Mouse (Mus musculus) embryonic facial prominence, embryonic 13.5 days (tissue): Measurements from ENCODE around the gene Cd9. TPM values are rescaled to one million over a fixed set of nuclear protein-coding genes. Genes with fewer than 3 reads are reported as not detected.

Experiments used
- ATAC-seq: fragments of 200-750 bp; cut with Nextera tagmentation; 2 replicates; pipeline ENCODE4 v1.8.0; 2017; ENCODE audit warnings: low read depth; ENCODE audit not compliant: insufficient number of reproducible peaks, insufficient read depth, low FRiP score, low TSS enrichment
- H3K27ac ChIP-seq: fragments of 300-500 bp; sonication (generic); 2 replicates; pipeline ENCODE4 v1.5.1; 2015; ENCODE audit warnings: moderate library complexity, mild to moderate bottlenecking, inconsistent platforms
- H3K27me3 ChIP-seq: fragments of 300-500 bp; sonication (generic); 2 replicates; pipeline ENCODE4 v1.6.1; 2015; ENCODE audit warnings: mild to moderate bottlenecking, inconsistent platforms
- H3K36me3 ChIP-seq: fragments of 300-500 bp; sonication (generic); 2 replicates; pipeline ENCODE4 v1.6.1; 2015; ENCODE audit warnings: mild to moderate bottlenecking, inconsistent platforms
- H3K4me1 ChIP-seq: fragments of 300-500 bp; sonication (generic); 2 replicates; pipeline ENCODE4 v1.6.1; 2015; ENCODE audit warnings: inconsistent platforms
- H3K4me2 ChIP-seq: fragments of 300-500 bp; sonication (generic); 2 replicates; pipeline ENCODE4 v1.6.1; 2015; ENCODE audit warnings: moderate library complexity, mild to moderate bottlenecking, inconsistent platforms
- H3K4me3 ChIP-seq: fragments of 300-500 bp; sonication (generic); 2 replicates; pipeline ENCODE4 v1.5.1; 2015; ENCODE audit warnings: mild to moderate bottlenecking, inconsistent platforms
- H3K9ac ChIP-seq: fragments of 300-500 bp; sonication (generic); 2 replicates; pipeline ENCODE4 v1.6.1; 2015; ENCODE audit warnings: mild to moderate bottlenecking, inconsistent platforms
- H3K9me3 ChIP-seq: fragments of 300-500 bp; sonication (generic); 2 replicates; pipeline ENCODE4 v1.6.1; 2016; ENCODE audit warnings: inconsistent platforms
- WGBS: fragments of 180-500 bp; shearing (Covaris S2); methylation state at CpG from one replicate; pipeline ENCODE4 v1.1.7; 2015; ENCODE audit warnings: mixed read lengths; 5-methylcytosine and 5-hydroxymethylcytosine counted together
- polyA plus RNA-seq: library from polyadenylated mRNA; unstranded; fragments of >200 nt; fragmentation: Nextera tagmentation; extraction: Ambion mirVana; gene quantifications from 2 replicates; pipeline ENCODE4 v1.2.1, GENCODE M21; 2015

Cd9 gene
- polyA plus RNA-seq, 1 experiment from 2014 or later: 160 TPM

- WGBS: 45% methylated on average over 5 of the region's 5 CpGs
Measured at GRCm38 (mm10) chr6:125521558-125522193, 27.1 kb upstream of the Cd9 start.

GRCm38 (mm10) chr6:125515503-125516315 lies 21.1 kb upstream of the Cd9 start:
- Histone ChIP-seq H3K4me2 (no peak overlapping the region), H3K4me1 (peaks cover 17% of the 10 kb centered on the region), H3K9me3 (no peaks in the 10 kb centered on the region), H3K27ac (no peak overlapping the region), H3K36me3 (no peaks in the 10 kb centered on the region), H3K9ac (no peak overlapping the region), H3K27me3 (no peaks in the 10 kb centered on the region), H3K4me3 (no peak overlapping the region)
- ATAC-seq: no peak
- WGBS: 76% methylated on average over 11 of the region's 11 CpGs

More at GRCm38 (mm10) chr6:125521558-125522193, 27.1 kb upstream of the Cd9 start:
- H3K4me2 ChIP-seq: no peak overlapping the region
- H3K27ac ChIP-seq: no peak overlapping the region
- H3K9ac ChIP-seq: no peak overlapping the region
- no peak overlapping the region for H3K4me3 ChIP-seq
- peaks cover 5% of the 10 kb centered on the region; the same call in 1 of the 2 replicates for H3K4me1 ChIP-seq
- H3K27me3 ChIP-seq: no peaks in the 10 kb centered on the region
- ATAC-seq: no peak
- no peaks in the 10 kb centered on the region for H3K9me3 ChIP-seq
- H3K36me3 ChIP-seq: no peaks in the 10 kb centered on the region

- Histone ChIP-seq H3K4me1 (peaks cover 23% of the 10 kb centered on the region), H3K36me3 (no peaks in the 10 kb centered on the region), H3K9me3 (no peaks in the 10 kb centered on the region), H3K27ac (no peak overlapping the region), H3K4me3 (no peak overlapping the region), H3K4me2 (no peak overlapping the region), H3K27me3 (no peaks in the 10 kb centered on the region), H3K9ac (no peak overlapping the region)
- ATAC-seq: no peak
- 48% methylated on average over 6 of the region's 6 CpGs for WGBS
Measured at GRCm38 (mm10) chr6:125512950-125513596, 18.5 kb upstream of the Cd9 start.

- Histone ChIP-seq H3K4me1 (peaks cover 27% of the 10 kb centered on the region), H3K9ac (no peak overlapping the region), H3K36me3 (no peaks in the 10 kb centered on the region), H3K9me3 (no peaks in the 10 kb centered on the region), H3K27me3 (no peaks in the 10 kb centered on the region), H3K4me2 (no peak overlapping the region), H3K27ac (peak overlapping the region; percentile 51; the same call in 1 of the 2 replicates), H3K4me3 (no peak overlapping the region)
- WGBS: 70% methylated on average over 7 of the region's 7 CpGs
- ATAC-seq: no peak
Measured at GRCm38 (mm10) chr6:125511196-125511595, 16.6 kb upstream of the Cd9 start.

- no peak overlapping the region for H3K4me2 ChIP-seq
- no peak overlapping the region for H3K9ac ChIP-seq
- peaks cover 27% of the 10 kb centered on the region for H3K4me1 ChIP-seq
- ATAC-seq: no peak
- no peaks in the 10 kb centered on the region for H3K27me3 ChIP-seq
- H3K4me3 ChIP-seq: no peak overlapping the region
- no peaks in the 10 kb centered on the region for H3K9me3 ChIP-seq
- H3K36me3 ChIP-seq: no peaks in the 10 kb centered on the region
- peak overlapping the region; percentile 51; the same call in 1 of the 2 replicates for H3K27ac ChIP-seq
Measured at GRCm38 (mm10) chr6:125510645-125511044, 16.1 kb upstream of the Cd9 start.

GRCm38 (mm10) chr6:125509783-125510182 lies 15.2 kb upstream of the Cd9 start:
- no peaks in the 10 kb centered on the region for H3K36me3 ChIP-seq
- H3K4me3 ChIP-seq: no peak overlapping the region
- H3K9ac ChIP-seq: no peak overlapping the region
- peaks cover 26% of the 10 kb centered on the region for H3K4me1 ChIP-seq
- no peak for ATAC-seq
- 82% methylated on average over 3 of the region's 3 CpGs for whole genome bisulfite sequencing
- no peak overlapping the region for H3K4me2 ChIP-seq
- H3K27ac ChIP-seq: no peak overlapping the region
- H3K9me3 ChIP-seq: no peaks in the 10 kb centered on the region
- H3K27me3 ChIP-seq: no peaks in the 10 kb centered on the region

- WGBS: 92% methylated on average over 4 of the region's 4 CpGs
- H3K4me1 ChIP-seq: peaks cover 13% of the 10 kb centered on the region
- no peaks in the 10 kb centered on the region for H3K36me3 ChIP-seq
- no peak overlapping the region for H3K9ac ChIP-seq
- no peak for ATAC-seq
- H3K4me2 ChIP-seq: no peak overlapping the region
- H3K4me3 ChIP-seq: no peak overlapping the region
- H3K9me3 ChIP-seq: no peaks in the 10 kb centered on the region
- no peaks in the 10 kb centered on the region for H3K27me3 ChIP-seq
- no peak overlapping the region for H3K27ac ChIP-seq
Measured at GRCm38 (mm10) chr6:125506427-125506826, 11.8 kb upstream of the Cd9 start.

- Histone ChIP-seq H3K36me3 (no peaks in the 10 kb centered on the region), H3K27ac (no peak overlapping the region), H3K4me1 (peaks cover 4% of the 10 kb centered on the region; the same call in 1 of the 2 replicates), H3K4me3 (no peak overlapping the region), H3K27me3 (no peaks in the 10 kb centered on the region), H3K9me3 (no peaks in the 10 kb centered on the region), H3K4me2 (no peak overlapping the region), H3K9ac (no peak overlapping the region)
- ATAC-seq: no peak
- WGBS: 47% methylated on average over 3 of the region's 3 CpGs
Measured at GRCm38 (mm10) chr6:125504622-125505355, 10.2 kb upstream of the Cd9 start.

GRCm38 (mm10) chr6:125503186-125503802 lies 8.7 kb upstream of the Cd9 start:
- WGBS: 84% methylated on average over 11 of the region's 11 CpGs
- Histone ChIP-seq H3K27me3 (no peaks in the 10 kb centered on the region), H3K9me3 (no peaks in the 10 kb centered on the region), H3K4me1 (peaks cover 7% of the 10 kb centered on the region; the same call in 1 of the 2 replicates), H3K4me3 (no peak overlapping the region), H3K4me2 (no peak overlapping the region), H3K27ac (no peak overlapping the region), H3K36me3 (no peaks in the 10 kb centered on the region), H3K9ac (no peak overlapping the region)
- ATAC-seq: no peak

GRCm38 (mm10) chr6:125498062-125498461 lies 3.5 kb upstream of the Cd9 start:
- Histone ChIP-seq H3K4me3 (no peak overlapping the region), H3K9ac (no peak overlapping the region), H3K4me2 (no peak overlapping the region), H3K9me3 (no peaks in the 10 kb centered on the region), H3K27ac (peak overlapping the region; percentile 83), H3K27me3 (peaks cover 8% of the 10 kb centered on the region), H3K4me1 (peaks cover 24% of the 10 kb centered on the region), H3K36me3 (no peaks in the 10 kb centered on the region)
- 10% methylated on average over 5 of the region's 5 CpGs for WGBS
- no peak for ATAC-seq

- H3K4me2 ChIP-seq: no peak overlapping the region
Measured at GRCm38 (mm10) chr6:125496417-125496816, 1.8 kb upstream of the Cd9 start.

More at GRCm38 (mm10) chr6:125496417-125496816, 1.8 kb upstream of the Cd9 start:
- no peak for ATAC-seq
- H3K27ac ChIP-seq: no peak overlapping the region
- no peaks in the 10 kb centered on the region for H3K9me3 ChIP-seq
- no peak overlapping the region for H3K9ac ChIP-seq
- WGBS: 88% methylated on average over 12 of the region's 12 CpGs
- H3K4me1 ChIP-seq: peaks cover 39% of the 10 kb centered on the region
- peaks cover 8% of the 10 kb centered on the region for H3K27me3 ChIP-seq
- 0 out of 2 replicates have a peak, but pooled peaks cover under 1% of the 10 kb centered on the region for H3K36me3 ChIP-seq
- H3K4me3 ChIP-seq: no peak overlapping the region
